Mouse (Mus musculus) splenic B cell, adult 2 months (primary cell): Measurements from ENCODE around the gene Cdc42ep2.

Experiments used
- DNase-seq: peaks from one replicate; pipeline ENCODE4 v3.0.0-alpha.2; 2011; ENCODE audit warnings: low read depth, low spot score
- H3K27me3 ChIP-seq: 2 replicates; pipeline ENCODE4 v1.6.1; 2012; ENCODE audit warnings: mild to moderate bottlenecking, low read length, moderate library complexity, mixed read lengths; ENCODE audit not compliant: control insufficient read depth, poor library complexity, insufficient read depth, severe bottlenecking
- H3K36me3 ChIP-seq: 2 replicates; pipeline ENCODE4 v1.6.1; 2012; ENCODE audit warnings: mild to moderate bottlenecking, low read length, moderate library complexity, mixed read lengths; ENCODE audit not compliant: control insufficient read depth, poor library complexity, insufficient read depth, severe bottlenecking

Gene Cdc42ep2

DNA sequence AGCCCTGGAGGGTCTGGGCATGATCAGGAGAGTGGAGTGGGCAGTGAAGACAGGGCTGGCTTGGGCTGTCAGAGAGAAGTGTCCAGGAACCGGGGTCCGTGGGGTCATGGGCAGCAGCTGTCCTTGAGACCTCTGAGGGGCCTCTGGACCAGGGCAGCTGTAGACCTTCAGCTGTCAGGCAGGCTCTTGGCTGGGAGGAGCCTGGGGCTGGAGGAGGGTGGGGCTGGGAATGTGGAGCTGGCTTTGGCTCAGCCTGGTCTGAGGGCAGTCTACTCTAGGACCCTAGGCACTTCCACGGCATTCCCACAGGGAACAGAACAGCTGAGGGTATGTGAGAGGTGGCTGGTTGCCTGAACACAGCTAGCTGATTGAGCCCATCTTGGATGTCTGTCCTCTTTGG lies 10.7 kb upstream of the Cdc42ep2 start:
- H3K27me3 ChIP-seq = no peaks in the 10 kb centered on the region
- no peak for DNase-seq
- 0 out of 2 replicates have a peak, but pooled peaks cover 2% of the 10 kb centered on the region for H3K36me3 ChIP-seq

DNA sequence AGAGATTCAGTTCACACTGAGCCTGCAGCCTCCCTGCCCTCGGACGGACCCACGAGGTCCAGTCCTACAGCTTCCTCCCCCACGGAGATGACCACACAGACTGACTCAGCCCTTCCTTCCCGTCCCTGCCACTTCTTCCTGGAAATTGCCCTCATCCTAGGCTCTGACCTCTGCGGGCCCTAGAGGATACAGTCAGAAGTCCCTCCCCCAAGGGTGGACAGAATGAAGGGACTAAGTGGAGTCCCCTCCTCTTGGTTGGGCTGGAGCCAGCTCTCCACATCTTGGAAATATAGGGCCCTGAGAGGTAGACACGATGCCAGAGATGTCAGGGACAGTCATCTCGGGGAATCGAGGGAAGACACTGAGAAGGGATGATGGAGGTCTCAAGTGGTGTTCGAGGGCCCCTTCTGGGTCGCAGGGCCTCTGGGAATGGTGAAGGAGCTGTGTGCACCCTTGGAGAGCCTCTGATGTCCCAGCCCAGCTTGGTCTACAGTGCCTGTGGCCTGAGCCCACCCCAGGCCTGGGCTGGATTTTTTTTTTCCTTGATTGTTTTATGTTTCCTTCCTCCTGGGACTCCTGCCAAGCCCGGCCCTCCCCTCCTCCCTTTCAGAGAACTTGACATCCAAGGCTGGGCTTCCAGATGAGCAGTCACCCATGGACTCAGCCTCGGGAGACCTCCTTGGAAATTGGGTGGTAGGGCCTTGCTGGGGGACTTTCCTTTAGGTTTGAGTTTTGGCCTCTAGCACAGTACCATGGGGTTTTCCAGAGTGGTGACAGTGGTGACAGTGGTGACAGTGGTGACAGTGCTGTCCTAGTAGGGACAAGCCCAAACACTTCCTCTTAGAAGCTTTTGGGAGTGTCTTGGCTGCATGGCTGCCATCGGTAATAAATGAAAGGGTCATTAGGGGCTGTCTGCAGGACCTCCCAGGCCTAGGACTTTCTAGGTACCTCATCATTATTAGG lies 5.3 kb upstream of the Cdc42ep2 start:
- H3K27me3 ChIP-seq = no peaks in the 10 kb centered on the region
- no peaks in the 10 kb centered on the region for H3K36me3 ChIP-seq
- DNase-seq = no peak

DNA sequence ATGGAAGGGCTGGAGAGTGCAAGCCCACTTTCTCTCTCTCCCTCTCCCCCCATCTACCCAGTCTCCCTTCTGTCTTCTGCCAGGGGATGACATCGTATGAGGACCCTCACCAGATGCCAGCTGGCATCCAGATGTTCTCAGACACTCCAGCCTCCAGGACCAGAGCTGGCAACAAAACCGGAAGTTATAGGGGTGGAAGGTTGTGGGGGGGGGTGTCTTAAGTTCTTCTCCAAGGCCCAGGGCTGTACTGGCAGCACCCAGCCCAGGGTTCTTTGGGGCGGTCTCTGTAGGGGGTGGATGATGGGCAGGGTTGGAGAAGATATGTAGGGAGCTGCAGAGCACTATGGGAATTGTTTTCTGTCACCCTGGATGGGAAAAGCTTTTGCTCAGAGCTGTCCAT lies 3.9 kb upstream of the Cdc42ep2 start:
- Histone ChIP-seq H3K27me3 (no peaks in the 10 kb centered on the region), H3K36me3 (no peaks in the 10 kb centered on the region)
- DNase-seq = no peak

DNA sequence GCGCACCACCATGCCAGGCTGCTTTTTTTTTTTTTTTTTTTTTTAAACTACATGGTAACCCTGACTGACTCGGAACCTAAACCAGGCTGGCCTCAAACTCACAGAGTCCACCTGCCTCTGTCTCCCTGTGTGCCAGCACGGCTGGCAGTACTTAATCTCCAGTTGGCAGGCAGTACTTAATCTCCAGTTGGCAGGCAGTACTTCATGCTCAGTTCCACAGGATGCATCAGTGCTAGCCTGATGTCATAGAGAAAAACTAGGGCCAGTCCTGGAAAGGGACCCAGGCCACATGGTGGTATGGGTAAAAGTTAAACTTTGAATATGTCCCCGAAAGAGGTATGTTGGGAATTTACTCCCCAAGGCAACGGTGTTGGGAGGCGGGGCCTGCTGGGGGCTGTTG lies 3.5 kb upstream of the Cdc42ep2 start:
- no peak for DNase-seq
- H3K36me3 ChIP-seq = no peaks in the 10 kb centered on the region
- H3K27me3 ChIP-seq = no peaks in the 10 kb centered on the region

DNA sequence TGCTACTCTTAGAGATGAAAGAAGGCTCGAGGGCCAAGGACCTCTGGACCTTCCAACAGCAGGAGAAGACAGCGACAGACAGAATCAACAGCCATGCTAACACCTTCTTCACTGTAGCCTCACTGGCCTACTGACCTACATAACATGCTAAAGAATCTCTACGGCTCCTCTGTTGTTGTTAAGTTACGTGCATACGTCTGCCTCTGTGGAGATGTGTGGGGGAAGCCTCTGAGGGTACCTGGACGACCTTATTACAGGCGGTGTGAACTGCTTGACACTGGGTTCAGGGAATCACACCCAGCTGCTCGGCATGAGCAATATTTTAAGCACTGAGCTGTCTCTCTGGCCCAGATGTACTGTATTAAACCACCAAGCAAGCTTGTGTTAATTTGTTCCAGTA lies 2.9 kb upstream of the Cdc42ep2 start:
- H3K27me3 ChIP-seq = no peaks in the 10 kb centered on the region
- no peak for DNase-seq
- no peaks in the 10 kb centered on the region for H3K36me3 ChIP-seq

DNA sequence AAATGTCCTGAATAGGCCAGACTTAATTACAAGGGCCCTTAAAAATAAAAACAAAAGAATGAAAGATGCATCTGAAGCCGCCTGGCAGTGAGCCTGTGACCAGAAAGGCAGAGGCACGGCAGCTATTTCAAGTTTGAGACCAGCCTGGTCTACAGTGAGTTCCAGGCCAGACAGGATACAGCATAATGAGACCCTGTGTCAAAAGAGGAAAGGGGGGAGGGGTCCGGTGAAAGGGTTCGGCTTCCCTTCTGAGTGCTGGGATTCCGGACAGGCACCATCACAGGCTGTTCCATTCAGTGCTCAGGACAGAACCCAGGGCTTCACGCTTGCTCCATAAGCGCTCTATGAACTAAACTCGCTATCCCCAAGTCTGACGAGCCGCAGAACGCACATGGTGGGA lies 2.4 kb upstream of the Cdc42ep2 start:
- no peaks in the 10 kb centered on the region for H3K27me3 ChIP-seq
- H3K36me3 ChIP-seq = no peaks in the 10 kb centered on the region
- DNase-seq = no peak

DNA sequence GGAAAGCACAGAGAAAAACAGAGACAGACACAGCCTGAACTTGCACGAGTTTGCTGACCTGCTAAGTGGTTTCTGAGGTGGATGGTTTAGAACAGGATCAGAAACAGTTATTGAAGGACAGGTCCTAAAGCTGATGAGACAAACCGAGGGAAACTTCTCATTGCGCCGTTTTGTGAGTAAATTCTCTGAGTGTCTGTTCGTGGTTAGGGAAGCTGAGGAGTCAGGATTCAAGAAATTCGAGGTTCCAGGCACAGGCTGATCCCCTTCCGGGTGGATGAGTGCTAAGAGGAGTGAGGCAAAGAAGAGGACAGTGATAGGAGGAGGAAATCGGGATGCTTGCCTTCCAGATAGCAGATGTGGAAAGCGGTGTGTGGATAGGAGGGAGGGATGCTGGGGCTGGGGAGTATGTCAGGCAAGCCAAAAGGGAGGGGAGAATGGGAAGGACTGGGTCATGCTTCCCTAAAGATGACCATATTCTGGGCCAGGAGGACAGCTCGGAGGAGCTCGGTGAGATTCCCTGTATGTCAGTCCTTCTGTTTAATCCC lies 767 bp upstream of the Cdc42ep2 start:
- DNase-seq = no peak
- no peaks in the 10 kb centered on the region; the same call in 1 of the 2 replicates for H3K27me3 ChIP-seq
- H3K36me3 ChIP-seq = no peaks in the 10 kb centered on the region

DNA sequence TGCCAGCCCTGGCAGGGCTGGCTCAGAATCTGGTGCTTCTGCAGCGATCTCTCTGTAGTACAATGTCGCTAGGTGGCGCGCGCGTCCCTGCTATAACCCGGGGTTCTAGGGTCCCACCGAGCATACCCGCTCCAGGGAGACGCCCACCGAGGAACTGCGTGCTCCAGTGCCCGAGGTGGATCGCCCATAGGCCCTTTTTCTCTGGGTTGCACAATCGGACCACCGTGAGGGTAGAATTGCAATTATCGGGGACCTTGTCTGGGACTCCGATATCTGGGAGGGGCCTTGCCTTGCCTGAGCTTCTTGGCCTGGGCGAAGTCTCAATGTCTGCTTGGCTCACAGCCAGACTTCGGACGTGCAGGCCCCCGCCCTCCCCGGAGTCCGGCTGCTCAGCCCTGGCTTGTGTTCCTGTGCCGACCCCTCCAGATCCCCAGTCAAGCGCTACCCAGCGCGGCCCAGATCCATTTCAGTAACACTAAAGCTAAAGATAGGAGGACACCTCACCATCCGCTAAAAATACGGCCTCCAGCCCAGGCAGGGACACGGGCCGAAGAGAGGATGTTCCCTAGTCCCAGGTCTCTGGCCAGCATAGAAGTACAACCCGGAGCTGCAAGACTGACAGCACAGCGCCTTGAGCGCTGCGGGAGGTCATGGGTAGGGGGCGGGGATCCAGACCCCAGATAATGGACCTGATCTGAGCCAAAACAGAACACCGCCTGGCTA lies 465 bp downstream of the Cdc42ep2 start:
- Histone ChIP-seq H3K27me3 (no peaks in the 10 kb centered on the region; the same call in 1 of the 2 replicates), H3K36me3 (no peaks in the 10 kb centered on the region)
- peak; percentile 87 for DNase-seq

DNA sequence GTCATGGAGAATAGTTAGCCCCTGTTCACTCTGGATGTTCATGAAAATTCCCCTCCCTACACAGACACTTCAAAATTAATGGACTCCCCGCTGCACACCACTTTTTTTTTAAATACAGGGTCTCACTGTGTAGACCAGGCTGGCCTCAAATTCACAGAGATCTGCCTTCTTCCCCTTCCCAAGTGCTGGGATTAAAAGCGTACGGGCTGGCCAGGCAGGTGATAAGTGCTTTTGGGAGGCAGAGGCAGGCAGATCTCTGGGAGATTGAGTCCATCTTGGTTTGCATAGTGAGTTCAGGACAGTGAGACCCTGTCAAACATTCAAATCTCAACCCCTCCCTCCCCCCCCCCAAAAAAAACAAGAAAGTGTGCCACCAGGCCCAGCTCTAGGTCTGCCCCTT lies 1.7 kb downstream of the Cdc42ep2 start:
- no peak for DNase-seq
- Histone ChIP-seq H3K36me3 (no peaks in the 10 kb centered on the region), H3K27me3 (no peaks in the 10 kb centered on the region; the same call in 1 of the 2 replicates)

DNA sequence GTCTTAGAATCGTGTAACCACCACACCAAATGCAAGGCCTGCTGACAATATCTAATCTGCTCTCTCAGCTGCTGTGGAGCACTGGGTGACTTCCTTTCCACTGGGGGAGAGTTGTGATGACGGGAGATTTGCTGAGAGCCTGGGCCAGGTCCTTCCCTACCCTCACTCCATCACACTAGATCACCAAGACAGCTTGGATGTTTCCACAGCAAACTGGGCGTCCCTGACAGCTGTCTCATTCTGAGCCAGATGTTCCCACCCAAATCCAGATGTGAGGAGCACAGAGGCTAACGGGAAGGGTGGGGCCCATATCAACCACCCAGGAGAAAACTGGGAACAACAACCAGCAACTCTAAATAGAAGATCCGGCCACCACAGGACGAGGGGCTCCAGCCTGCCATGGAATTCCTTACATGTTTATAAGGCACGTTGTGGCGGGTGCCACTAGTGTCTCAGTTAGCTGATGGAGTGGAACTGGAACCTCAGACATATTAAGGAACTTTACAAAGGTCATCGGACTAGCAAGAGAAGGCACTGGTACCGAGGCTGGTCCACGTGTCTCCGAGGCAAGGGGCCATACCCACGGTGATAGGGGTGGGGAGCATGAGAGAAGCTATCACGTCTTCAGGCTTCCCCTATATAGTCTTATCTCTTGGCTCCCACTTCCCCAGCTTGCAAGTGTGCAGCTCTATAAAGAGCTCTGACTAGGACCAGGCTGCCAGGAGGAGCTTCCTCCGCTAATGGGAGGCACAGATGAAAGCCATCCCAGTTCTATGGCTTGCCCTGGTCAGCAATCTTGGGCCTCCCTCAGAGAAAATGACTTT lies 2.3 kb downstream of the Cdc42ep2 start:
- no peak for DNase-seq
- Histone ChIP-seq H3K36me3 (no peaks in the 10 kb centered on the region), H3K27me3 (no peaks in the 10 kb centered on the region; the same call in 1 of the 2 replicates)

DNA sequence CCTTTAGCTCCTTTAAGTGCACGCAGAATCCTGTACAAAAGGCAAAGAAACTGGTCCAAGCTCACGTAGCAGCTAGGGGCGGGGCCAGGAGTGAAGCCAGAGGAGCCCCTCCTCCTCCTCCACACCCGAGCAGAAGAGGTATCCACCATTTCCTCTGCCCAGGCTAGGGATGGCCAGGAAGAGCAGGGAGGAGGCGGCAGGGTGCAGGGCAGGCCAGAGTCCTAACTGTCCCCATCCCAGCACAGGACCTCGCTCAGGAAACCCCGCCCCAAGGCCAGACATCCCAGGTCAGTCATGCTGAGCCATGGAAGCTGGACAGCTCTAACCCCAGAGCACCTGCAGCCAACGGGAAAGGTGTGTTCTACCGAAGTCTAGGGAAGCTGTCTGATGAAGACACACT lies 2.9 kb downstream of the Cdc42ep2 start:
- Histone ChIP-seq H3K27me3 (no peaks in the 10 kb centered on the region; the same call in 1 of the 2 replicates), H3K36me3 (no peaks in the 10 kb centered on the region)
- DNase-seq = no peak

DNA sequence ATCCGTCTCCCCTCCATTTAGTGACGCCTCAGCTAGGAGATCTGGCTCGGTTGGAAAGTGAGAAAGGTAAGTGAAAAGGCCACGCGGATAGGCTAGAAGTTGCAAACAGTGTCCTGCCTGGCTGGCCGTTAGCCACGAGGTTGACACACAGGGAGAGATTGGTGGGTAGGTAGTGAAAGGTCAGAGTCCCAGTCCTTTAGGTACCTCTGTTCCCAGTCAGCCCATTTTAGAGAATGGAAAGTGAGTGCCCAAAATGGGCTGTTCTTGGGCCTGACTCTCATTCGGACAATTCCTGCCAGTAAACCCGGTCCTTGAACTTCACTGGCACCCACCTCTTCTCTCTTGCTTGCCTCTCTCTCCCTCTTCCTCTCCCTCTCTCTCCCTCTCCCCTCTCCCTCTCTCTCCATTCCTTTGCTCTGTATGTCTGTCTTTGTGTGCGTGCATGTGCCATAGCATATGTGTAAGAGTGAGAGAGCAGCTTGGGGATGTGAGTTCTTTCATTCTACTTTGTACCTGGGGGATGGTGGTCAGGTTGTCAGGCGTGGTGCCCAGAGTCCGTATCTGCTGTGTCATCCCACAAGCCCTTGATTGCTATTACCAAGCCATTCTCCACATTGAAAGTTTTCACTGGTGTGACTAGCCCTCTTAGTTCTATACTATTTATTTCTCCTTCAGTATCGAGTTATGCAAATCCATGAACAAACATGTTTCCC lies 11.5 kb downstream of the Cdc42ep2 start, which contains the start of gene Dpf2:
Gene Dpf2, minus strand, starts transcription at position 4 of the 713 bp plus-strand sequence.
- no peaks in the 10 kb centered on the region for H3K36me3 ChIP-seq
- DNase-seq = peak; percentile 16
- no peaks in the 10 kb centered on the region for H3K27me3 ChIP-seq

DNA sequence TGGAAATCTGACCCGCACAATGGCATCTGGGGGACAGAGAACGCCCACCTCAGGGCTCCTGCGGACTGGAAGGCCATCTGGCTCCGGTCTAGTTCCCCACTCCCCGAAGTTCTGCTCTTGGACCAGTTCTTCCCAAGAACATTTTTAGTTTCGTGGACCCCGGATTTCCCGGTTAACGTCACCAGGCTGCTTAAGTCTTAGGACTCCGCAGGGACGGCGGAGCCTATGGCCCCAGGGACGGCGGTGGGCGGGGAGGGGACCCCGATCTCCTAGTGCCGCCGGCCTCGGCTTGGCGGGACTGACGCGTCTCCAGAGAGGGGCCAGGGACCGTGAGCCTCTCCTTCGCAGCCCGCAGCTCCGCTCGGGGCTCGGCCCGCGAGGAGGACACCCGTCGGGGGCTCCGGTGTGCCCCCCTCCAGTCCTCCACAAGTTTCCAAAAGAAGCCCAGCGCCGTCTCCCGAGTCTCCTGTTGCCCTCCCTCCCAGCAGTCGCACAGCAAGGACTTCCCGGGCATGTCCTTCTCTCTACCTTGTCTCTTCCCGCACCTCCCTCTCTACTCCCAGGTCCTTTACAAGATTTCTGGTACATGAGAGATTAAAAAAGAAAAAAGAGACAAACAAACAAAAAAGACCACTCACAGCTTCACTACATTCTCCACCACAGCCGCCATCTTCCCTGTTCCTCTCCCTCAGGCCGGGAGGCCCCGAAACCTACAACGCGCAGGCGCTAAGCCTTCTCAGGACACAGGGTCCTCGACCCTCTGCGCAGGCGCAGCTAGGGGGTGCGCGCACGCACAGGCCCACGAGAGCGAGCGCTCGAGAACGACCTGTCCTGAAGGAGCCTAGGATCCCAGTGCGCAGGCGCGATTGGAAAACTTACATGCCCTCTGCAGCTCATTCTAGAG lies 12.3 kb downstream of the Cdc42ep2 start:
- Histone ChIP-seq H3K36me3 (no peaks in the 10 kb centered on the region), H3K27me3 (no peaks in the 10 kb centered on the region)
- peak; percentile 99 for DNase-seq
